Mouse (Mus musculus) neural tube, embryonic 15.5 days (tissue): ENCODE results near the gene Cpped1. TPM values are rescaled to one million over a fixed set of nuclear protein-coding genes. Genes with fewer than 3 reads are reported as not detected.

Experiments
- ATAC-seq: fragments of 200-750 bp; cut with Nextera tagmentation; 2 replicates; pipeline ENCODE4 v1.8.0; 2017; ENCODE audit warnings: mild to moderate bottlenecking, moderate TSS enrichment, moderate library complexity; ENCODE audit not compliant: low FRiP score
- H3K27ac ChIP-seq: fragments of 300-500 bp; sonication (generic); replicated peaks from 2 replicates; pipeline ENCODE4 v1.5.1; 2015; ENCODE audit warnings: mild to moderate bottlenecking, inconsistent platforms
- H3K27me3 ChIP-seq: fragments of 300-500 bp; sonication (generic); replicated peaks from 2 replicates; pipeline ENCODE4 v1.6.1; 2015; ENCODE audit warnings: inconsistent platforms
- H3K36me3 ChIP-seq: fragments of 300-500 bp; sonication (generic); 2 replicates; pipeline ENCODE4 v1.6.1; 2015; ENCODE audit warnings: inconsistent platforms
- H3K4me1 ChIP-seq: fragments of 300-500 bp; sonication (generic); 2 replicates; pipeline ENCODE4 v1.6.1; 2015; ENCODE audit warnings: inconsistent platforms
- H3K4me2 ChIP-seq: fragments of 300-500 bp; sonication (generic); 2 replicates; pipeline ENCODE4 v1.6.1; 2015; ENCODE audit warnings: inconsistent platforms, mild to moderate bottlenecking, moderate library complexity
- H3K4me3 ChIP-seq: fragments of 300-500 bp; sonication (generic); replicated peaks from 2 replicates; pipeline ENCODE4 v1.5.1; 2015; ENCODE audit warnings: mild to moderate bottlenecking, inconsistent platforms
- H3K9ac ChIP-seq: fragments of 300-500 bp; sonication (generic); replicated peaks from 2 replicates; pipeline ENCODE4 v1.6.1; 2015; ENCODE audit warnings: mild to moderate bottlenecking, inconsistent platforms
- H3K9me3 ChIP-seq: fragments of 300-500 bp; sonication (generic); replicated peaks from 2 replicates; pipeline ENCODE4 v1.6.1; 2016; ENCODE audit warnings: inconsistent platforms
- WGBS: fragments of 180-500 bp; shearing (Covaris S2); methylation state at CpG from one replicate; pipeline ENCODE4 v1.1.7; 2015; ENCODE audit warnings: mixed read lengths; 5-methylcytosine and 5-hydroxymethylcytosine counted together
- polyA plus RNA-seq: library from polyadenylated mRNA; unstranded; fragments of >200 nt; fragmentation: Nextera tagmentation; extraction: Ambion mirVana; gene quantifications from 2 replicates; pipeline ENCODE4 v1.2.1, GENCODE M21; 2015

The Cpped1 gene
- polyA plus RNA-seq, 1 experiment from 2014 or later = 12.8 TPM

DNA sequence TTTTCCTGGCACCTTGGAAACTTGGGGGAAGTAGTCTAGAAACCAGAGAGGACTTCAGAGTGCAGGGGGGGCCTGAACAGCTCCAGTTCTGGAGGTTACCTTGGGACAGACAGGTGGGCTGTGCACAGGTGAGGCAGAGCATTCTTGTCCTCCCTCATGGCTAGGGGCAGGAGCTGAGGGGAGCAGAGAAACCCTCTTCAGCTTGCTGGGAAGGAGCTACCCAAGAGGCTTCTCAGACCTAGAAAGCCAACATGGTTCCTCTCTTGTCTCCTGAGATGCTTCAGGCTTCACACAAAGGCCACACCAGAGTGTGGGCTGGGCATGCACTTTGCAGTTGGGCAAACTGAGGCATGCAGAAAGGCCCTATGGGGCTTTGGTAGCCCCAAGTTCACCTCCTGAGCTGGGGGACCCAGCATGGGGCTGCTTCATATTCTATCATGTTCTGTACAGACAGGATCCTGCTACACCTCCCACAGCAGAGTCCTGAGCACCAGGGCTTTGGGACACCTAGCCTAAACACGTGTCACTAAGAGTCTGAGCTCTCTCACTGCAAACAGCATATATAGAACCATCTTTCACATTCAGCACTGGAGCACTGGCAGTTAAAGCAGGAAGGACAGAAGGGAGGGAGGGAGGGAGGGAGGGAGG, 152.5 kb downstream of the Cpped1 start:
- 72% methylated on average over 1 of the region's 1 CpGs for WGBS
- no peak overlapping the region for H3K4me3 ChIP-seq
- H3K4me2 ChIP-seq = no peak overlapping the region
- H3K4me1 ChIP-seq = no peaks in the 10 kb centered on the region
- H3K9me3 ChIP-seq = no peaks in the 10 kb centered on the region
- no peak overlapping the region for H3K27ac ChIP-seq
- no peak for ATAC-seq
- H3K36me3 ChIP-seq = no peaks in the 10 kb centered on the region
- no peak overlapping the region for H3K9ac ChIP-seq
- H3K27me3 ChIP-seq = no peaks in the 10 kb centered on the region

DNA sequence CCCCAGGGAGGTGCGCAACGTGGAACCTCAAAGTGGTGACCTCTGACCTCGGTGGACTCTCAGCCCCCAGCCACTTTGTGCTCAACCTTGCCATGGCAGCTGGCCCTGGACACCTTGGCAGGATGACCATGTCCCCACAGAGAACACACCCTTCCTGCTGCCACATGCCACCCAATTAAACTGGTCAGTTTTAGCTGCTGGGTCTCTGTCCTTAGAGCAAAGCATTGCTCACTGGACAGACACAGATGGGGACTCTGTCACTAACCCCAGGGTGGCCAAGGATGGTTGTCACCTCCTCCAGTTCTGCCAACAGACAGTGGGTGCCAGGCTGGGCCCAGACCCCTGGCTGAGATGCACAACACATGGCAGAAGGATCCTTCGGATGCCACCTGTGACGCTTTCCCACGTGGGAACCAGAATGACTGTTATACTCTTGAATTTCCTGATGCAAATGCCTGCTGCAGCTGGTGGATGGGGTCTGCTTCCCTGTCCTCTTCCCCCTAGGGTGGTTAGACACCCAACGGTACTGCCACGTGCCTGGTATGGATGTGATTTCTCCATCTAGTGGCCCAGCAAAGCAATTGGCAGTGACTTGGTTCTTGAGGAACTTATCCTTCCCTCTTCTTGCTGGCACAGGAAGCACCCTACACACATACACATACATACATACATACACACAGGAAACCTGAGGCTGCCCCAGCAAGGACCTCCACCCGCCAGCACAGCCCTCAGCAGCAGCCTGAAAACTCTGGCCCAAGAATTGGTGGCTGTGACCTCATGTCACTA, 153.8 kb downstream of the Cpped1 start:
- Histone ChIP-seq H3K27ac (no peak overlapping the region), H3K4me2 (no peak overlapping the region), H3K4me1 (no peaks in the 10 kb centered on the region), H3K36me3 (no peaks in the 10 kb centered on the region), H3K9me3 (no peaks in the 10 kb centered on the region), H3K9ac (no peak overlapping the region), H3K27me3 (no peaks in the 10 kb centered on the region), H3K4me3 (no peak overlapping the region)
- WGBS = 88% methylated on average over 9 of the region's 9 CpGs
- no peak for ATAC-seq

DNA sequence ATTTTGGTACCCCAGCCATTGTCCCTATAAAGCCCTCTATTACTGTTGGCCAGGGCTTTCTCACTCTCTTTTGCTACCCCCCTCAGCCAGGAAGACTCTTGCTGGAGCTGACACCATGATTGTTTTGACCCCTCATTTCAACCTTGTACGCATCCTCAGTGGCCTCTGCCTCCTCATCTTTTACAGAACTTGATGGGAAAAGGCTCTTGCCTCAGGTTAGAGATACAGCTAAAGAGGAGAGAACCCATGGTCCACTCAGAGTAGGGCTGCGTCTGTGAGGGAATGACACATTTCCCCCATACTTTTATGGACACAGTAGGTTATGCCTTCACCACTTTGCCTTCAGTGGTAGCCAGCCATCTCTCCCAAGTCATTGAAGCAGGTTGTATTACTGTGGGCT, 155.1 kb downstream of the Cpped1 start:
- H3K36me3 ChIP-seq = no peaks in the 10 kb centered on the region
- no peaks in the 10 kb centered on the region for H3K4me1 ChIP-seq
- no peaks in the 10 kb centered on the region for H3K9me3 ChIP-seq
- no peak for ATAC-seq
- H3K27me3 ChIP-seq = no peaks in the 10 kb centered on the region
- no peak overlapping the region for H3K27ac ChIP-seq
- no peak overlapping the region for H3K9ac ChIP-seq
- WGBS = 90% methylated on average over 2 of the region's 2 CpGs
- H3K4me2 ChIP-seq = no peak overlapping the region
- H3K4me3 ChIP-seq = no peak overlapping the region

Other genes with a start within 250 kb of the Cpped1 start
- 8.5 and 9.7 TPM in 2 replicates for gene Shisa9, start 74.7 kb upstream of the Cpped1 start, polyA plus RNA-seq